Mouse (Mus musculus) liver, embryonic 13.5 days (tissue): Measurements from ENCODE around the gene Ndufv2. TPM values are rescaled to one million over a fixed set of nuclear protein-coding genes. Genes with fewer than 3 reads are reported as not detected.
A peak's percentile ranks its signal among the peaks of the same experiment; 100 is the strongest.

Source experiments
- ATAC-seq: fragments of 200-750 bp; cut with Nextera tagmentation; 2 replicates; pipeline ENCODE4 v1.8.0; 2017; ENCODE audit warnings: low read depth, mild to moderate bottlenecking, moderate number of reproducible peaks, moderate library complexity
- DNase-seq: peaks from one replicate; pipeline ENCODE4 v3.0.0; 2022
- H3K27ac ChIP-seq: fragments of 300-500 bp; sonication (generic); 2 replicates; pipeline ENCODE4 v1.5.1; 2015; ENCODE audit warnings: moderate library complexity, mild to moderate bottlenecking, inconsistent platforms
- H3K27me3 ChIP-seq: fragments of 300-500 bp; sonication (generic); 2 replicates; pipeline ENCODE4 v1.6.1; 2015; ENCODE audit warnings: mild to moderate bottlenecking, inconsistent platforms
- H3K36me3 ChIP-seq: fragments of 300-500 bp; sonication (generic); 2 replicates; pipeline ENCODE4 v1.6.1; 2015; ENCODE audit warnings: mild to moderate bottlenecking, inconsistent platforms
- H3K4me1 ChIP-seq: fragments of 300-500 bp; sonication (generic); replicated peaks from 2 replicates; pipeline ENCODE4 v1.6.1; 2015; ENCODE audit warnings: inconsistent platforms
- H3K4me2 ChIP-seq: fragments of 300-500 bp; sonication (generic); 2 replicates; pipeline ENCODE4 v1.6.1; 2015; ENCODE audit warnings: inconsistent platforms, mild to moderate bottlenecking, moderate library complexity
- H3K4me3 ChIP-seq: fragments of 300-500 bp; sonication (generic); replicated peaks from 2 replicates; pipeline ENCODE4 v1.5.1; 2015; ENCODE audit warnings: mild to moderate bottlenecking, inconsistent platforms
- H3K9ac ChIP-seq: fragments of 300-500 bp; sonication (generic); 2 replicates; pipeline ENCODE4 v1.6.1; 2015; ENCODE audit warnings: mild to moderate bottlenecking, inconsistent platforms
- H3K9me3 ChIP-seq: fragments of 300-500 bp; sonication (generic); replicated peaks from 2 replicates; pipeline ENCODE4 v1.6.1; 2016; ENCODE audit warnings: inconsistent platforms
- WGBS: fragments of 180-500 bp; shearing (Covaris S2); methylation state at CpG from one replicate; pipeline ENCODE4 v1.1.7; 2015; ENCODE audit not compliant: insufficient replicate concordance; 5-methylcytosine and 5-hydroxymethylcytosine counted together
- polyA plus RNA-seq: library from polyadenylated mRNA; unstranded; fragments of >200 nt; fragmentation: Nextera tagmentation; extraction: Ambion mirVana; gene quantifications from 2 replicates; pipeline ENCODE4 v1.2.1, GENCODE M21; 2015

Ndufv2 gene
- 246 and 248 TPM in 2 replicates for polyA plus RNA-seq

DNA sequence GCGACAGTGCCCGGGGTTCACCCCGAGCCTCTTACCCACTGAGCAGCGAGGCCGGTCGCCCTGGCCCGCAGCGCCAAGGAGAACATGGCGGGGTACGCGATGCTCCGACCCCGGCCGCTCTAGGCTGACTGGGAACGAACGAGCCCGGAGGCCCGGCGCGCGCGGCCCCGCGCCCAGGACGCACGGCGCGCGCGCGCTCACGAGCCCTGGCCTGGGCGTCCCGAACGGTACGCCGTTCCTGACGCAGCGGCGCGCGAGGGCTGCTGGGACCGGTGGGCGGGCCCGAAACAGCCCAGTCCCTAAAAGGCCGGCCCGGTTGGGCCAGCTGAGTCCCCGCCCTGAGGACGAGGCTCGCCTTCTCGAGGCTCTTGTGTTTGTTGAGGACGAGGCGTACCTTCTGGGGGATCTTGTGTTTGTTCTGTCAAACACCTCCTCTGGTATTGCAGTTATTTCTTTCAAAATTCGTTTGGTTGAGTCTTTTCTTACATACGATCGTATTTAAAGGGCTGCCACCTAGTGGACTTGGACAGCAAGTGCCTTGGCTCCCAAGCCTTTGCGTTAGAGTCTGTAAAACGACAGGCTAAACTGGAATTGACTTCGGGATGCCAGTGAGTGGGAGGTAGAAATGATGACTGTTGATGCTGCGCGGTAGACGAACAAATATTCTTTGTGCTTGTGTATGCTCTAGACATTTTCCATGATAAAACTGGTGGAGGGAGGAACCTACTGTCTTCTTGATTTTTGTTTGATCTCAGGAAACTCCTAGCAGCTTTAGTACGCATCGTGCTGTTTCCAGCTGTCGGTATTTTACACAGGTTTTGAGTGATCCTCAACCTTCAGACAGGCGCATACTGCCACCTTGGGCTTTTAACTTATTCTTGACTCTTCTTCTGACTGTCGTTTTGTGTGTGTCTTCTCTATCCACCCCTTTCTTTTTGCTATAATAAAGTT, at the start of gene Ndufv2:
Gene Ndufv2, minus strand, starts transcription at position 180 of the 951 bp plus-strand sequence.
- peak within 1 kb of the TSS; percentile 93 for H3K27ac ChIP-seq
- H3K36me3 ChIP-seq, result peaks cover 5% of the 10 kb centered on the region; the same call in 1 of the 2 replicates
- under 1% methylated on average over 67 of the region's 67 CpGs for WGBS
- peaks cover 40% of the 10 kb centered on the region for H3K4me1 ChIP-seq
- peak; percentile 99 for ATAC-seq
- H3K9ac ChIP-seq, result peak within 1 kb of the TSS; percentile 99
- peak within 1 kb of the TSS; percentile 98 for H3K4me3 ChIP-seq
- no peaks in the 10 kb centered on the region for H3K27me3 ChIP-seq
- peak; percentile 94 for DNase-seq
- H3K4me2 ChIP-seq, result peak within 1 kb of the TSS; percentile 83
- no peaks in the 10 kb centered on the region for H3K9me3 ChIP-seq

GRCm38 (mm10) chr17:66131212-66131611, 29.9 kb upstream of the Ndufv2 start:
- peaks cover 90% of the 10 kb centered on the region for H3K36me3 ChIP-seq
- ATAC-seq, result peak; percentile 47; the same call in 1 of the 2 replicates

DNA sequence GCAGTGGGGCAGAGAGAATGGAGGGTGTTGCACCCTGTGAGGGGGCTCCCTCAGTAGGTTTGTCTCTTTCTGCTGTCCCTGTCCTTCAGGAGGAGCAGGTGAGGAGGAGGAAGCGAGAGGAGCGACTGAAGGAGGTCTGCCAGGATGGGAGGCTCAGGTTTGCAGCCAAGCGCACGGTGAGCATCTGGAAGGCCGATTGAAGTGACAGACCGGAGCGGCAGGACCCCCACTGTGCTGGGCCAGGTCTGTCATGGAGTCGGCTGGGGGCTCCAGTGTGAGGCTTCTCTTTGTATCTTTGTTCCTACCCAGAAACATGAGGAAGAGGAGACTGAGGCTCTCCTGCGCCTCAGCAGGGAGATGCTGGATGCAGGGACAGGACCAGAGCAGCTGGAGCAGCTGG, 29.0 kb upstream of the Ndufv2 start:
- H3K4me3 ChIP-seq, result no peak overlapping the region
- no peak overlapping the region for H3K4me2 ChIP-seq
- H3K27ac ChIP-seq, result no peak overlapping the region
- DNase-seq (no peak), ATAC-seq (no peak)
- no peaks in the 10 kb centered on the region for H3K9me3 ChIP-seq
- H3K27me3 ChIP-seq, result no peaks in the 10 kb centered on the region
- H3K36me3 ChIP-seq, result peaks cover 83% of the 10 kb centered on the region
- WGBS, result 83% methylated on average over 9 of the region's 9 CpGs
- H3K4me1 ChIP-seq, result peaks cover 3% of the 10 kb centered on the region
- H3K9ac ChIP-seq, result no peak overlapping the region

More at GRCm38 (mm10) chr17:66131212-66131611, 29.9 kb upstream of the Ndufv2 start:
- Histone ChIP-seq H3K4me2 (no peak overlapping the region), H3K9ac (no peak overlapping the region), H3K4me1 (no peaks in the 10 kb centered on the region), H3K27ac (no peak overlapping the region), H3K9me3 (no peaks in the 10 kb centered on the region), H3K4me3 (no peak overlapping the region), H3K27me3 (no peaks in the 10 kb centered on the region)
- WGBS, result 94% methylated on average over 4 of the region's 4 CpGs
- no peak for DNase-seq

DNA sequence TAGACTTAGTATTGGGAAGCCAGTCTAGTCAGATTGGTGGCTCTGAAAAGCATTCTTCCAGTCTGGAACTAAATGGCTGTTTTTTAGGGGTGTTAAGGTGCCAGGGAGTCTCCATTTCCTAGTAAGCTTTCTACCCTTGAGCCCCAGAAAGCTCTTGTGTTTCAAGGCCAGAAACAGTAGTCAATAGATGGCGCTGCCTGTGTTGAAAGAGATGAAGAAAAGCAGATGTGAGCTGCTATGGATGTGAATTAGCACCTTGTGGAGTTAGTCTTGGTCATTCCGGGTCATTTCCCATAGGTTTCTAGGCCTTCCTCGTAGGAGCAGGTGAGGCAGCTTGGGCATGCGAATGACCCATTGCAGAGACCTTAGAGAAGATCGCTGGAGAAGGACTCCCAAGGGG, 23.9 kb upstream of the Ndufv2 start:
- Histone ChIP-seq H3K4me2 (peak overlapping the region; percentile 89), H3K36me3 (peaks cover 43% of the 10 kb centered on the region), H3K27me3 (no peaks in the 10 kb centered on the region), H3K4me1 (peaks cover 42% of the 10 kb centered on the region), H3K4me3 (peak overlapping the region; percentile 88), H3K9ac (peak overlapping the region; percentile 86), H3K9me3 (no peaks in the 10 kb centered on the region), H3K27ac (peak overlapping the region; percentile 94)
- 77% methylated on average over 5 of the region's 5 CpGs for WGBS
- ATAC-seq, result no peak
- no peak for DNase-seq

- ATAC-seq, result peak; percentile 21
Measured at GRCm38 (mm10) chr17:66123816-66124610, 22.7 kb upstream of the Ndufv2 start.

DNA sequence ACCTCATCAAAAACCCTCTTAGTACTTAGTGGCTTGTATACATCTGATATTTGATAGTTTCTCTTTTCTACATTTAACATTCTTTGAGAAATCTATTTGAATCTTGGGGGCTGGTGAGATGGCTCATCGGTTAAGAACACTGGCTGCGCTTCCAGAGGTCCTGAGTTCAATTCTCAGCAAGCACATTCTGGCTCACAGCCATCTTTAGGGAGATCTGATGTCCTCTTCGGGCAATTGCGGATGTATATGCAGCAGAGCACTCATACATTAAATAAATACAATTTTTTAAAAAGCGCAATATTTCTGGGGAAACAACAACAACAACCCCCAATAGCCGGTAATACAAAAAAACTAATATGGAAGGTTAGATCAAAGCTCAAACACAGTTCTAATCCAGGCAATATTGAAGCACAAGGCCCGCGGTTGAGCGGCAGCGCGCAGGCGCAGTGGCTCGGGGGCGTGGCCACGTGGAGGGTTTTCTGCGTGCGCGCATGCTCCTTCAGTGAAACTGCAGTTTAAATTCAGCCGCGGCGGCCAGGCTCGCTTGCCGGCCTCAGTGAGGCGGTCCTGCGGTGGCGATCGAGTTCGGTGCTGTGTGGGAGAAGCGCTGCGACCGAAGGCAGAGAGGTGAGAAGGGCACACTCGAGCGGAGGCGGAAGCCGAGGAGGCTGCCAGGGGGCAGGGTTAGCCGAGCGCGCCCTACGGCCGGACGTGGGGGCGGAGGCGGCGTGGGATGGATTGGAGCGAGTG, 21.9 kb upstream of the Ndufv2 start, which contains the start of gene Ddx11:
Gene Ddx11, plus strand, starts transcription at position 455 of the 750 bp plus-strand sequence.
- ATAC-seq (peak; percentile 89), DNase-seq (peak; percentile 90)
- WGBS, result 5% methylated on average over 45 of the region's 45 CpGs
- H3K4me2 ChIP-seq, result peak within 1 kb of the TSS; percentile 89
- H3K9ac ChIP-seq, result peak within 1 kb of the TSS; percentile 86
- H3K4me3 ChIP-seq, result peak within 1 kb of the TSS; percentile 88
- peak within 1 kb of the TSS; percentile 94 for H3K27ac ChIP-seq
- H3K9me3 ChIP-seq, result no peaks in the 10 kb centered on the region
- H3K27me3 ChIP-seq, result no peaks in the 10 kb centered on the region
- H3K4me1 ChIP-seq, result peaks cover 42% of the 10 kb centered on the region
- peaks cover 47% of the 10 kb centered on the region for H3K36me3 ChIP-seq

More at GRCm38 (mm10) chr17:66123816-66124610, 22.7 kb upstream of the Ndufv2 start:
- WGBS, result 1% methylated on average over 20 of the region's 20 CpGs
- Histone ChIP-seq H3K27me3 (no peaks in the 10 kb centered on the region), H3K4me1 (peaks cover 42% of the 10 kb centered on the region), H3K9ac (peak overlapping the region; percentile 86), H3K36me3 (peaks cover 46% of the 10 kb centered on the region), H3K4me3 (peak overlapping the region; percentile 88), H3K4me2 (peak overlapping the region; percentile 89), H3K9me3 (no peaks in the 10 kb centered on the region), H3K27ac (peak overlapping the region; percentile 94)
- DNase-seq, result no peak

GRCm38 (mm10) chr17:66120701-66121100, 19.3 kb upstream of the Ndufv2 start:
- peaks cover 50% of the 10 kb centered on the region for H3K36me3 ChIP-seq
- H3K4me1 ChIP-seq, result peaks cover 42% of the 10 kb centered on the region
- no peak overlapping the region for H3K4me3 ChIP-seq
- H3K4me2 ChIP-seq, result no peak overlapping the region
- no peak overlapping the region for H3K9ac ChIP-seq
- H3K27ac ChIP-seq, result no peak overlapping the region
- no peak for DNase-seq
- H3K9me3 ChIP-seq, result no peaks in the 10 kb centered on the region
- no peaks in the 10 kb centered on the region for H3K27me3 ChIP-seq
- 64% methylated on average over 1 of the region's 1 CpGs for WGBS
- ATAC-seq, result no peak

- no peak overlapping the region for H3K9ac ChIP-seq
- no peak overlapping the region for H3K4me2 ChIP-seq
- peaks cover 26% of the 10 kb centered on the region for H3K4me1 ChIP-seq
- 89% methylated on average over 8 of the region's 8 CpGs for WGBS
- peaks cover 68% of the 10 kb centered on the region for H3K36me3 ChIP-seq
- H3K27me3 ChIP-seq, result no peaks in the 10 kb centered on the region
- no peaks in the 10 kb centered on the region for H3K9me3 ChIP-seq
- H3K27ac ChIP-seq, result no peak overlapping the region
- H3K4me3 ChIP-seq, result no peak overlapping the region
- ATAC-seq, result no peak
- no peak for DNase-seq
Measured at GRCm38 (mm10) chr17:66118991-66119390, 17.6 kb upstream of the Ndufv2 start.

GRCm38 (mm10) chr17:66112166-66112565, 10.8 kb upstream of the Ndufv2 start:
- Histone ChIP-seq H3K4me2 (peak overlapping the region; percentile 71), H3K4me1 (peaks cover 43% of the 10 kb centered on the region), H3K9me3 (no peaks in the 10 kb centered on the region), H3K27ac (peak overlapping the region; percentile 75), H3K9ac (peak overlapping the region; percentile 76), H3K4me3 (peak overlapping the region; percentile 75), H3K27me3 (no peaks in the 10 kb centered on the region), H3K36me3 (peaks cover 38% of the 10 kb centered on the region)
- no peak for DNase-seq
- ATAC-seq, result no peak
- 26% methylated on average over 4 of the region's 4 CpGs for WGBS

GRCm38 (mm10) chr17:66111402-66111959, 10.1 kb upstream of the Ndufv2 start, which contains the start of gene Washc1:
Gene Washc1 (plus strand): TSS chr17:66111545.
- WGBS, result under 1% methylated on average over 38 of the region's 41 CpGs
- H3K4me3 ChIP-seq, result peak within 1 kb of the TSS; percentile 75
- peak within 1 kb of the TSS; percentile 75 for H3K27ac ChIP-seq
- peaks cover 45% of the 10 kb centered on the region for H3K4me1 ChIP-seq
- DNase-seq (peak; percentile 91), ATAC-seq (peak; percentile 99)
- H3K36me3 ChIP-seq, result peaks cover 31% of the 10 kb centered on the region
- no peaks in the 10 kb centered on the region for H3K9me3 ChIP-seq
- H3K27me3 ChIP-seq, result no peaks in the 10 kb centered on the region
- peak within 1 kb of the TSS; percentile 71 for H3K4me2 ChIP-seq
- peak within 1 kb of the TSS; percentile 76 for H3K9ac ChIP-seq
